Mouse (Mus musculus): ENCODE measurements around the gene Tmem168.

DNA sequence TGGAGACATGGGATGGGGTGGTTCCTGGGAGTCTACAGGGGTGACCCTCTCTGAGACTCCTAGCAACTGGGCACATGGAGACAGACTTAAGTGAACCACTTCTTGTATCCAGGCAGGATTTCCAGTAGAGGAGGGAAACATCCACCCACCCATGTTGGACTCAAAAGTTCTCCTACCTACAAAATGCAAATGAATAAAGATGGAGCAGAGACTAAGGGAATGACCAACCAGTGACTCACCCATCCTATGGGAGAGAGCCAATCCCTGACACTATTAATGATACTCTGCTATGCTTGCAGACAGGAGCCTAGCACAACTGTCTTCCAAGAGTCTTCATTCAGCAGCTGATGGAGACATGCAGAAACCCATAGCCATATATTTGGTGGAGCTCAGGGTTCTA, 40.4 kb upstream of the Tmem168 start:
- TF ChIP-seq HCFC1 (IDR thresholded peaks at IDR 0.05; ENCODE audit: borderline replicate concordance, insufficient read depth, low read length) (no peak), ZNF384 (IDR thresholded peaks at IDR 0.05; ENCODE audit: low read depth, low read length) (no peak), ZC3H11A (IDR thresholded peaks at IDR 0.05; ENCODE audit: borderline replicate concordance, low read depth, low read length) (no peak), CHD2 (IDR thresholded peaks at IDR 0.05; ENCODE audit: low read depth, low read length) (no peak)

All from ES-E14 (cell line).